Mouse (Mus musculus) CD4-positive, CD25-positive, alpha-beta regulatory T cell, adult 2 months (primary cell): Measurements from ENCODE around the gene Ankmy1.

Experiments
- DNase-seq: peaks from one replicate; pipeline ENCODE4 v3.0.0-alpha.2; 2012; ENCODE audit warnings: low read depth, low spot score

Gene Ankmy1

GRCm38 (mm10) chr1:92902786-92903185 is at the start of gene Ankmy1:
Gene Ankmy1 (minus strand): TSS chr1:92902906.
- peak; percentile 40 for DNase-seq

- no peak for DNase-seq
These were observed 47.9 kb upstream of the Ankmy1 start, which contains the start of gene Gpr35 for GRCm38 (mm10) chr1:92950607-92951006. Gene Gpr35 (plus strand): TSS chr1:92950865.

GRCm38 (mm10) chr1:92949426-92949825 is 46.7 kb upstream of the Ankmy1 start:
- peak; percentile 33 for DNase-seq

GRCm38 (mm10) chr1:92947966-92948365 is 45.3 kb upstream of the Ankmy1 start:
- DNase-seq, result no peak

DNA sequence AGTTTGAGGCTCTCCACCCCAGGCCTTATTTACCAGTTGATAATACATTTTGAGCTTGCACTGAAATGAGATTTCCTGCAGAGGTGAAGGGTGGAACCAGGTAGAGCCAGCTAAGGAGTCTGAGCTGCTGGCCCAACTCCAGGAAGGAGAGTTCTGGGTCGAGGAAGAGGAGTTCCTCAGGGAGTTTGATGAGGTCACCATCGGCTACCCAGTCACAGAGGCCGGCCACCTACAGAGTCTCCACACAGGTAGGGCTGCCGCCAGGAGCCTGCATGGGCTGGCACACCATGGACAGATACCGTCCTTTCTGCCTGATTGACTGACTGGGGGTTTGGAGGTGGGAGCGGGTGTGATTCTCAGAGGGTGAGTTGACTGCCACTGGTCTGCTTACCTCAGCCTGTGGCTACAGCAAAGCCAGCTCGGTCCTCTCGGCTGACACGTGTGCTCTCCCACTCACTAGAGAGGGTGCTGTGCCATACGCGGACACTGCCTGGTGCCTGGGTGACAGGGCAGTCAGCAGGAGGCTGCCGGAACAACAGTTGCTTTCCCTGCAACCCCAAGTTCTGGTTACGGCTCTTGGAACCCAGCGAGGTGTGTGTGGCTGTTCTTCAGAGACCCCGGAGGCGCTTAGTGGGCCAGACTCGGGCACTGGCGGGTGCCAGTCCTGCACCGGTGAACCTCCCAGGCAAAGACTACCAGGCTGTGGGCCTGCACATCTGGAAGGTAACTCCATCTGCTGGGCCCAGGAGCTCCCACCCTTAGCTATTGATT is 40.7 kb upstream of the Ankmy1 start:
- no peak for DNase-seq

DNA sequence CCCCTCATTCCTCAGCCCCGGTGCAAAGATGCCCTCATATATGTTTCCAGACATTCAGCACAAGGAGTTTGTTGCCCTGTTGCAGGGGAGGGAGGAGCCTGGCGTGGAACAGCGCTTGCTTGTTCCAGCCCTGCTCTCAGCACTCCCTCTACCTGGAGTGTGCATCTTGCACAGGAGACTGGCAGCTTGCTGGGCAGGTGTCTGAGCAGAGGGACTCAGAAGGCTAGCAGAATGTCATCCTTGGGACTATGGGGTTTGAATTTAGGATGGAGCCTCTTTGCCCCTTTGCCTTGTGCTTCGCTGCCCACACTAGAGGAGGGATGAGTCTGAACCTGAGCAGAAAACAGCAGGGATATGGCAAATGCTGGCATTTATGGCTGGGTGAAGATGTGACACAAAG is 37.0 kb upstream of the Ankmy1 start:
- DNase-seq, result no peak

- no peak for DNase-seq
These were observed 35.1 kb upstream of the Ankmy1 start for GRCm38 (mm10) chr1:92937797-92938196.

DNA sequence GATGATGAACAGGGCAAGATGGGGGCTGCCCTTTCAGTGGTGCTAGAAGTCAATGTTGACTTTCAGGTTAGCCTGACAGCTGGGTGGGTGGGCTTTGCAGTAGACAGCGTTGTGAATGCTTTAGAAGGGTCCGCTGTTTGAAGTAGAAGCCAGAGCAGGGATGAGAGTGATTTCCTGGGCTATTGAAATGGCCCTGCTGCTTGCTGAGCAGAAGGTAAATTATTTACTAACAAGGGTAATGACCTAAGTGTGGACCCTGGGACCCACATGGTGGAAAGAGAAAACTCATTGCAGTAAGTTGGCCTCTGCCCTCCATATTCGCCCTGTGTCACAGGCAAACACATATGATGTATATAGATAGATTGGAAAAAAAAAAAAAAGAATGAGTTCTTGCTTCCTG is 33.8 kb upstream of the Ankmy1 start:
- DNase-seq, result no peak

GRCm38 (mm10) chr1:92935977-92936376 is 33.3 kb upstream of the Ankmy1 start:
- DNase-seq, result no peak

GRCm38 (mm10) chr1:92935054-92935962 is 32.6 kb upstream of the Ankmy1 start:
- peak; percentile 29 for DNase-seq

GRCm38 (mm10) chr1:92934182-92934827 is 31.6 kb upstream of the Ankmy1 start, which contains the start of gene Capn10:
Gene Capn10 (plus strand): TSS chr1:92934376.
- peak; percentile 97 for DNase-seq

DNA sequence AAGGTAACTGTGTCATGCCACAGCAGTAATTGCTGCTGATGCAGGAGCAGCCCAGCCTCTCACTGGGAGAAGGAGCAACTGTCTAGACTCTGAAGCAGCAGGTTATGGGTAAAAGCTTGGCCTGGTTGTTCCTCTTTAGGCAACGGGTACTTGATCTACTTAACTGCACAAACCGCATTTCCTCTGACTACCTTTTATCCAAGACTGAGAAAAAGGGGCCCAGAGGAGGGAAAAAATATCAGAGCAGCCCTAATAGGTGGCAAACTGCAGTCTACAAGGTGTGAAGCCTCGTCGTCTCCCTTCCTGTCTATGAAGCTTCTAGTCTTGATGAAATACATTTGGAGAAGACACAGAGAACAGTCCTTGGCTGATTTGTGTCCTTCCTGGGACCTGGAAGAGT is 30.9 kb upstream of the Ankmy1 start:
- no peak for DNase-seq

- no peak for DNase-seq
These were observed 27.5 kb upstream of the Ankmy1 start for GRCm38 (mm10) chr1:92930171-92930706.

DNA sequence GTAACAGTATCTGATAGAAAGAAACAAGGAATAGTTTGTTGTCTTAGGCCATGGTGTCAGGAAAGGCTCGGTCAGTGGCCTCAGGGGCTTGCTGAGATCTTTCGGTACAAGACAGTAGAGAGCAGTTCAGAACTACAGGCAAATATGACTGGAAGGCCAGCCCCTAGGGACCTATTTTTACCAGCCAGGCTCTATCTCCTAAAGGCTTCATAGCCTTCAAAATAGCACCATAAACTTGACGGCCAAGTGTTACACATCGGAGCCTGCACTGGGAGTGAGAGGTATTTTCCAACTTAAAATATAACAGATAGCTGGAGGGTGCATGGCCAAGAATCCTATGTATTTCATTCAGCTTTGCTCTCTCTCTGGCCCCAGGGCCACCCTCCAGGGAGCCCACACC is 18.8 kb upstream of the Ankmy1 start:
- no peak for DNase-seq

GRCm38 (mm10) chr1:92920474-92921200 is 17.9 kb upstream of the Ankmy1 start:
- no peak for DNase-seq

DNA sequence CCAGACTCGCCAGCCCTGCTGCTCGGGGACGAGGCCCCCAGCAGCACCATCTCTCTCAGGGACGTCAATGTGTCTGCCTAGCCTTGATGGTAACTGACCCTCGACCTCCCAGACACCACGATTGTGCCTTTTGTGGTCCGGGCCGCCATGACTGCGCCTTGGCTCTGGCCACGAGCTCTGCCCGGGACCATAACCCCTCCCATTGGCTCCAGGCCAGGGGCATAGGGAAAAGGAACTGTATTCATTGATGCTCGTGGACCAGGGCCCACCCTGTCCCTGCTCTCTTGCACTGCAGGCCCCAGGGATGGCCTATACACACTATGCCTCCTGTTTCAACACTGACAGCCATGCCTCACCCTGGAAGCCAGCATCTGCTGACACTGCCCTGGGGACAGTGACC is 17.1 kb upstream of the Ankmy1 start:
- DNase-seq, result no peak

DNA sequence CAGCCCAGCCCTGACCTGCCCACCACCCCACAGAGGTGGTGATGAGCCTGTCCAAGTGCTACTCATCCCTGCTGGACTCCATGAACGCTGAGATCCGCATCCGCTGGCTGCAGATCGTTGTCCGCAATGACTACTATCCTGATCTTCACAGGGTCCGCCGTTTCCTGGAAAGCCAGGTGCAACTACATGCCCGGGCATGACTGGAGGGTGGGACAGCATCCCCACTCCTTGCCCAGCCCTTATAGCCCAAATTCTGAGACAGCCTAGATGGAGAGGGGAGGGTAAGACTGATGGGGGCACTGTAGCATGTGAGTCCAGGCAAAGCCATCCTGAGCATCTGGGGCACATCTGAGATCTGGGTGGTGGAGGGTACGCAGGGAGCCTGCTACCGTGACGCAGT is 16.4 kb upstream of the Ankmy1 start:
- no peak for DNase-seq

- no peak for DNase-seq
These were observed 14.0 kb upstream of the Ankmy1 start for GRCm38 (mm10) chr1:92916725-92917124.

- DNase-seq, result no peak
These were observed 12.3 kb upstream of the Ankmy1 start for GRCm38 (mm10) chr1:92914993-92915392.

- no peak for DNase-seq
These were observed 11.5 kb upstream of the Ankmy1 start for GRCm38 (mm10) chr1:92914239-92914638.

- peak; percentile 56 for DNase-seq
These were observed 9.6 kb upstream of the Ankmy1 start for GRCm38 (mm10) chr1:92912286-92912685.
